Mouse (Mus musculus): ENCODE data around the gene Relch.
"Not testable (repeated sequence)": the region's sequence is repeated elsewhere in the genome, so short reads cannot be mapped to it uniquely, and the experiment has no call there.

The Relch gene

DNA sequence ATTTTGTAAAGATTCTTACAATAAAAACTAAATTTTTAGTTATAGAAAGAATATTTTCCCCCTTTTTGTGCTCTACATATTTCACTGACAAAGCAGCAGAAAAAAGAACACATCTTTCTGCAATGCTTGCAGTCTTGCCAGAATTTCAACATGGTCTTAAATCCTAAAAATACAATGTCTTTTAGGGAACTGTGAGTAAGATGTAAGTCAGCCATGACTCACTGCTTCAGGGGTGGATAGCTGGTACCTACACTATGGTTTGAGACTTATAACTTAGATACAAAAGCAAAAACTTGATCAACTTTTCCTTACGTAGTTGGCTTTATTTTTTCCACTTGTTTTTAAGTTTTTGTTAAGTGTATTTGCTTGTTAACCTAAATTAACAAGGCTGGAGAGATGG is 78.8 kb downstream of the Relch start:
- in situ Hi-C loops (cut with MboI), result no loop called here

DNA sequence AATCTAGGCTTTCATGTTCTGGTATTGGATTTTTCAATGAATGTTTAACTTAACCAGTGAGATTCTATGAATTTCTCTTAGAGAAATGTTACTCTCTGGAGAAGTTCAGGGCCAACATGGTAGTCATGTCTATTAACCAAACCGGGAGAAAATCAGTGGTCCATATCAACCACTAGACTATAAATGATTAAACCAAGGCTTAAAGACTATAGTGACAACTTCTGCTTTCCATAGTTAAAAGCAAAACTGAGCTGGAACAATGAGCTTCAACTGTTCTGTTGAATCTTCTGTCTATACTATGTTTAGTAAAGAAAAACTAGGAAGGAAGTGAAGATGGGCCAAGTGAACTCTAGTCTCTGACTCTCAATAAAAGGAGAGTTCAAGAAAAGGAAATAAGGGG is 82.8 kb downstream of the Relch start:
- in situ Hi-C loops (cut with MboI), result no loop called here

DNA sequence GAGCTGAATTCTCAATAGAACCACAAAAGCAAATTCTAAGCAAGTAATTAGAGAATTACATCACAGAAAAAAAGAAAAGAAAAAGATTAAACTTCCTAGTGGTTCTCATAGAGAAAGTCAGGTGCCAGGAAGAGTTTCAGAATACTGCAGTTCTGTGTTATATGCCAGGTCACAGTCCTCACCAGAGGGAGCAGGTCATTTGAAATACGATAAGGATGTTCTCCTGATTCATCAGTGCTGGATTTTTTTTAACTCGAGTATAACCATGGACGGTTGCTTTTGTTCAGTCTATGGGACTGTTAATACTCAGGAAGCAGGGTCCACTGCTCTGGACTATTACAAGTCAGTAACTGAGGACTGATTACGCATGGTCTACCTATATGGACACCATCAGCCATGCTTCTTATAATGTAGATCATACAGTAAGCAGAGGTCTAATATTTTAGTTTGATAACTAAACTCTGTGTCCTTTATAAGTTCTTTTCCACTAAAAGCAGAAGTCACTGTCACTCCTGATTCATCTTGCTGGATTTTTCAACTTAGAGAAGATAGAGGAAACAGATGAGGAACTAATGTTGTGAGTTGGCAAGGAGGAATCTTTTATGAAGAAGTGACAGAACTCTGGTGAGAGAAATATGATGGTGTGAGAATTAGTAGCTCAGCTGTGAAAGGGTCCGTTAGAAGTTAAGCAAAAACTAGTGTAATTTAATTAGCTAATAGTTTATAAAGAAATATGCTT is 83.4 kb downstream of the Relch start:
- in situ Hi-C loops (cut with MboI), result no loop called here

DNA sequence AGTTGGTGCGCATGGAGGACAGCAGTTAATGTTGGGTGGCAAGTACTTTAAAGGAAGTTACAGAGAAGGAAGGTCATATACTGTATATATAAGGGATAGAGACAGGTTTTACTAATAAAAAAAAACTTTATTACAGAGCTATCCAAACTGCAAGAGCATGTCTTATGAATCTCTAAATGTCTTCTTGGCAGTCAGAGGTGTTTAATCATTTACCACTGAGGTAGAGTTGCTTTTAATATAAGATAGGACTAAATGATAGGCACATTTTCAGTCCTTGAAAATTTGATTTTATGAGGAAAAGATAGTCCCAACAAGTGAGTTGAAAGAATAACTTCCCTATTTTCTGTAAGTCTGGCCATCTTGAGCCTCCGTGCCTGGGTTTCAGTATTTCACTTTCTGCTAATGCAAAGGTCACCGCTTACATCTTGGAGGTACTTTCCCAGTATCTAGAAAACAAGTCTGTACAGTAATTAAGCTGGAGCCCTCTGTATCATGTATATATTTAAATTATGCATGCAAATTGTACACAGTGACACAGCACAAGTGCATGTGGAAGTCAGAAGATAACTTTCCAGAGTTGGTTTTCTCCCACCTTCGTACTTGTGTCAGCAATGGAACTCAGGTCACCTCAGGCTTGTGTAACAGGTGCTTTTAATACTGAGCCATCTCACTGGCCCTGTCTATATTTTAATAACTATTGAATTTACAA is 84.6 kb downstream of the Relch start:
- in situ Hi-C loops (cut with MboI), result no loop called here

DNA sequence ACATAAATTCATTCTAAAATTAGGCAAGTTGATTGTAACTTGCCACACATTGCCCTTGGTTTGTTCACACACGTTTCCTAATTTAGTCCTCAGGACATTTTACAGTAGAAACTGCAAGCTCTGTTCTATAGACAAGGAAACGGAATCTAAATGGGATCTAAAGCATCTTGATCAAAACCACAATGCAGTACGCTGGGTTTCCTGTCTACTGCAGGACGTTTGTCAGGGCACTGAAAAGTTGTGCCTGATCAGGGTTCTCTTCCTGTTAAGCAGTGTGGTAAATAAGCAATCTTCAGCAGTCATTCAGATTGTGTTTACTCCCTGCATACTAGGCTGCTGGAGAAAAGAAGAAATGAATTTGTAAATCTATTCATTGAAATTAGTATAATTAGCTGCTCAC is 88.5 kb downstream of the Relch start:
- in situ Hi-C loops (cut with MboI), result no loop called here

DNA sequence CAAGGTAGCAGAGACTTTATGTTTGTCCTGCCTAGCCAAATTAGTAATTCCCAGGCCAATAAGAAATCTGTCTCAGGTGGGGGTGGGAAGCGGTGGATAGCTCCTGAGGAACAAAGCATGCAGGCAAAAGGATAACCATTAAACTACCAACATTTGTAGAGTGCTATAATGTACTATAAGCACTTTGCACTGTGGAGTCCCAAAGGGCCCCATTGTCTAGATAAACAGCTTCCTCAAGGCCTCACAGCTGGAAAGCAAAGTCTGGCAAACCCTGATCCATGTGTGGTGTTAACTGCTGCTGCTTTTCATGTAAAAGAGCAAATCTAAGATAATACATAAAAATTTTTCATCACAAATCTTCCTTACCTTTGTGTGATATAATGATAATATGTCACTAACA is 89.3 kb downstream of the Relch start:
- in situ Hi-C loops (cut with MboI), result no loop called here

DNA sequence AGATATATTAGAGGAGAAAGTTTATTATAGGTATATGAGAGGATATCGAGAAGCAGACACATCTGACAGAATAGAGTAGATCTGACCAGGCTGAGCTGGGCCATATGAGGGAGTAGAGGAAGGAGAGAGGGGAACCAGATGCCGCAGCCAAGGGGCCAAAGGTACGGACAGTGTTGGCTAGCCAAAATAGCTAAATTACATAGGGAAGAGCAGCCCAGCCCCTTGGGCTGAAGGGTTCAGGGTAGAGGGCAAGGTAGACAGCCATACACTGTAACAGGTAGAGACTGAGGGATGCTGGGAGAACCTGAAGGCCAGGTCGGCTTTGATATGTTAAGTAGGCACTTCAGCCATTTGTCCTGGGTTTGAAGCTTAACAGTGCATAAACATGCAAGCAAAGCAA is 95.1 kb downstream of the Relch start:
- in situ Hi-C loops (cut with MboI), result no loop called here

DNA sequence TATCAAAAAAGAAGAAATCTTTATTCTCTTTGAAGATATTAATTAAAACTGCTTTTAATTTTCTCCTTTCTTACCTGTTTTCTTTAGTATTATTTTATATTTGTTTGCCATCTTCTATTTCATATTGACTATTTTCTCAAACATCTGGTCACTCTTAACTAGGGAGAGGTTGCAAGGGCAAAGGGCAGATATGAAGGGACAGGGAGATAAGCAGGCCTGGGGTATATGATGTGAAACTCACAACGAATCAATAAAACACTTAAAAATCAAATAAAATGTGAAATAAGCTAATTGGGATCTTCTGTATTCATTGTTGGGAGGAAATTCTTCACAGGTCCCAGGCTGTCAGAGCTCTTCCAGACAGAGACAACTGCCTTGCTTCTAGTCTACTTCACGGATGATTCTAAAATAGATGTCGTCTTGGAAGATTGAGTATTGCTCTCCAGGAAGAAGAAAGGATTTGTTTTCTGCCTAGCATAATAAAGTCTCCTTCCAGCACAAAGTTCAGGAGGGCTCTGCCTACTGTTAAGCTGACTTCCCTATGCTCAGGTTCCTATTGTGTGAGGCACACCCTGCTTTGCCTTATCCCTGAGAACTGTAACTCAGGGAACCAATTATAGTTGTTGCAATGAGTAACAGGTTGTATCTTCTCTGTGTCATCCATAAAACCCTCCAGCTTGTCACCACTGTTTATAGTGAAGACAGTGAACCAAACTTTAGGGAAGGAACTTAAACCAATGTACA is 95.9 kb downstream of the Relch start:
- in situ Hi-C loops (cut with MboI), result no loop called here

DNA sequence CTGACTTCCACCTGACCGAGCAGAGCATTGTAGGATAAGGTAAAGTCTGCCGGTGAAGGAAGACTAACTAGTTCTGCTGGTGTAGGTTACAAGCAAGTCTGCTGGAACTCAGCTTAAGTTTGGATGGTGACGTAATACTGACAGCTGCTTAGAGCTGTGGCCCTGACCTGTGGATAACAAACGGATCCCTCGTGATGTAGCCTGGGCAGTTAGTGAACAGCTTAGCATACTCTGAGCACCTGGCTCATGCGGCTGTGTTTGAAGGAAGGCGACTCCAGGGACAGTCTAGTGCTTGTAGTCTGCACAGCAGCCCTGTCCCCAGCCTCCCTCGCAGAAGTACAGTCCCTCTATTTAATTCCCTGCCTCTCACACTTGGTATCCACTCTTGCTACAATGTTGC is 101.9 kb downstream of the Relch start:
- in situ Hi-C loops (cut with MboI), result no loop called here

DNA sequence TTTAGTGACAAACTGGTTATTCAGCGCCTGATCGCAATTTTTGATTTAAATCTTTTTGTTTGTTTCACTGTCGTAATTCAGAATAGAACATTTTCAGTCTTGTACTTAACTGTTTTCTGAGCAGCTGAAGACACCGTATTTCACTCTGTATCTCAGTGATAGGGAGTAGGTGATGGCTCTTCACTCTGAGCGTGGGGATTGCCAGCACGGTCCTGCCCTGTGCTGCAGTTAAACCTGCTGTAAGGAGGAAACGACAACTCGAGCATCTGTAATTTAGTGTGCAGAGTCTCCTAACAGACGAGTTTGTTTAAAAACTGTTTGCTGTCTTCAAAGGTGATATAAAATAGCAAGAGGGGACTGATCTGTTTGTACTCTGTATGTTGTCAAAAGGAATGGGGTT is 102.4 kb downstream of the Relch start:
- in situ Hi-C loops (cut with MboI), result not testable (repeated sequence)

DNA sequence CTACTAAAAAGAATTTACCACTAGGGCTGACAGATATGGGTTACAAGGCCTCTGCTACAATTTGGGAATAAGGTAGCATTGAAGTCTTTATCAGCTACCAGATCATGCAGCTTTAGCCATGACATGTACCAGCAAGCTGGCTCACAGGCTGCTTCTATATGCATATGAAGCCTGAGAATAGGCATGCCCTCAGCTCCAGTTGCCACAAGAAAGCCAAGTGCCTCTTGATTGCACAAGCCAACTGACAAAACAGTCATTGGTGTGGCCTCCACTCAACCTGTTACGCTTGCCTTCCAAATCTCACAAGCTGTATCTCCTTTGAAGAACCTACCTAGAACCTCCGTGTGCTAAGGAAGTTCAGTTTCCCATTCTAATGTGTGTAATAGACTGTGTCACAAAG is 104.7 kb downstream of the Relch start:
- in situ Hi-C loops (cut with MboI), result no loop called here

DNA sequence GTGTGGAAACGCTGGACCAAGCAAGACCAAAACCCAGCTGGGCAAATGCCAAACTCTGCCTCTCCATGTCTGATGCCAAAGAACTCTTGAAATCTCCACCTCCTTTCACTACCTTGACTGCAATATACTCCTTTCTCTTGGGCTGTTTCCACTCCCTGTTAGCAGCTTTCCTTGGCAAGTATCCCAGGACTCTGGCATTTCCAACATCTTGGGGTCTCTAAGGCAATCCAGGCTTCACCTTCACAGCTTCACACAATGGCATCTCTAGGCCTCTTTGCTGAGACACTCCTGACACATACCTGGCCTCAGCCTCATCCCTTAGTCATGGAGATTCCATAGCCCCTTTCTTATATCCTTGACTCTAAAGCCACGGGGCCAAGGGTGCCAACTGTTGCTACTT is 107.0 kb downstream of the Relch start:
- in situ Hi-C loops (cut with MboI), result no loop called here

DNA sequence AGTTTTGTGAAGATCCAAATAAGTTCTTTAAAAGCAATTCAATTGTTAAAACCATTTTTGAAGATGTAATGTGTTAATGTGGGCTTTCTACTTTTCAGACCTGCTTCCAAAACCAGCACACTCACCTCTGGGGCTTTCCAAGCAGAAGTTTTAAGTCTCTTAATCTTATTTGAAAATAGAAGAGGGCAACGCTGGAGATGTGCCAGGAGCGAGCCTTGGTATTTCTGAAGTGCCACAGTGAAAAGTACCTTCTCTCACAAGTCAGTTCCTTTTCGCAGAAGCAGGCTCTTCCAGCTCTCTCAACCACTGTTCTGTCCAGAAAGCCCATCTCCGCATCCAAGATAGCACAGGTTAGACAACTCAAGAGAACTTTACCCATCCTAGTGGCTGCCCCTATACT is 112.8 kb downstream of the Relch start:
- in situ Hi-C loops (cut with MboI), result no loop called here

DNA sequence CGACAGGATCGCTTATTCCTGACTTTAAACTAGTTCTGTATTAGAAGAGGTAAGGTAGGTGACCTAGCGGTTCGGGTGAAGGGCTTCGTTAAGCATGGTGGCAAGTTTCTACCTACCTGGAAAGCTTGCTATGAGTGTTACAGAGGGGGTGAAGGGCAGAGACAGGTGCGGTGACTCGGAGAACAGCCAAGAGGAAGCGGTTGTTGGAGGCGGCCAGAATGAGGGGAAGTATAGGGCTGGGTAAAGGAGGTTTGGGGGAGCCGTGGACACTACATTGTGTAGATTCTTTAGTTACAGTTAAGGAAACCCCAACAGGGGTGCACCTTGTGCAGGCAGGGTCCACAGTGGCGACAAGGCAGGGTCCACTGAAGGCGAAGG is 116.4 kb downstream of the Relch start:
- in situ Hi-C loops (cut with MboI), result no loop called here

DNA sequence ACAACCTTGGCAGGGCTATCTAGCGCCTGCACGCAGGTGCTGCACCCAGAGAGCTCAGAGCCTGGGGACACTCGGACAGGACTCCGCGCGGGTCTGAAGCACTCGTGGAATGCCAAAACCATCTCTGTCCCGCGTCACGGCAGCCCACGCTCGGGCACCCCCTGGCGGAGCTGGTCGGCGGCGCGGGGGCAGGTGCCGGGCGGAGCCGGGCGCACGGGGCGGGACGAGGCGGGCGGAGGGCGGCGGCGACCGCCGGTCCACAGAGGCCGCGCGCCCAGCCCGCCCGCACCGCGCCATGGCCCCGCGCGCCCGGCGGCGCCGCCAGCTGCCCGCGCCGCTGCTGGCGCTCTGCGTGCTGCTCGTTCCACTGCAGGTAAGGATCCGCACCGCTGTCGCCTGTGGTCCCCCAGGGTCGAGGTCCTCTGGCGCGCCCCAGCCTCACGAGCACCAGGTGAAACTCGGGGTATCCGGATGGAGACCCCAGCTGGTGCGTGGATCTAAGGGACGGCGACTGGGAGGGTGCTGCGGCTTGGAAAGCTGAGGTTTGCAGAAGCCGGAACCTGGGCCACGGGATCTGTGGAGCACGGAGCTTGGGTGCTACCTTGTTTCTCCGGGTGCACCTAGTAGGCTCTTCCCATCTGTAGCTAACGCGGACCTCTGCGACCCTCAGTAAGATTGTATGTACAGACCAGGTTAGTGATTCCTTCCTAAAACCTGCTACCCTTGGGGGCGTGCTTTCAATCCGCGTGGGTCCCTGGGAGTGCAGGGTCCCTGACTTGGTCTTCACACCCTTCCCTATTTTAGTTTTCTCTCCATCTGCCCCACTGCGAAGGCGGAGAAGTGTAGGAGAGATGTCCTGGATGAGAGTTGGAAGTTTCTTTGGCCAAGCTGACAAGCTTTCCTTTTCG is 117.0 kb downstream of the Relch start, which contains the start of gene Tnfrsf11a:
TSS of gene Tnfrsf11a (plus strand) at position 262 of the 908 bp plus-strand sequence.
- in situ Hi-C loops (cut with MboI), result no loop called here

DNA sequence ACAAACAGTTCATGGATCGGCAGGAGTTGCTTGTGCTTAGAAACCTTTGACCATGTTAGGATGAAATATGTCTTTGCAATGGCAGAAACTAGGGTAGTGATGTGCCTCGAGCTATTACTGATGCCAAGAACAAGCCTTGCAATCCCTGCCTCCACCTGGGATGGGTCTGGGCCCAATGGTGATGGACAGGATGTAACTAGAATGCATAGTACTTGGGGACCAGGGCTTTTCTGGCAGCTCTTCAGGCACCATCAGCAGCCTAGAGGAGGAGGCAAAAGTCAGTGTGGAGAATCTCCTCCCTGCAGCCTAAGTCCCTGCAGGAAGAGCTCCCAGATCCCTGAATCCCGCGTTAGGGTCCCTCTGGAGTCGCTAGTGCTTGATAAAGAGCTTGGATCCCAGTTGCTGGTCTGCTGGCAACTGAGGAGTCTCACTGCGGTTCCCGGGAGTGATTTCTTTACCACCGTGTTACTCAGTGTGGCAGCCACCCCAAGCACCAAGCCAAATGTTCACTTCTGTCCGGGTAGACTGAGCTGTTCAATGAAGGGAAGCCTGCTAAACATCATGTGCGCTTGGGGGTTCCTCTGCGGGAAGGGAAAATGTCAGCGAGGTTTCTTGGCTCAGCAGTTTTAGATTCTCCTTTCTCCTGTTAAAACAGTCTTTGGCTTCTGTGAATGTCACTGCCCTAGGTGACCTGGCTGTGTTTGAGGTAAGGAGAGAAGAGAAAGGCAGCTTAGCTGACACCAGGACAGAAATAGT is 117.9 kb downstream of the Relch start:
- in situ Hi-C loops (cut with MboI), result no loop called here

DNA sequence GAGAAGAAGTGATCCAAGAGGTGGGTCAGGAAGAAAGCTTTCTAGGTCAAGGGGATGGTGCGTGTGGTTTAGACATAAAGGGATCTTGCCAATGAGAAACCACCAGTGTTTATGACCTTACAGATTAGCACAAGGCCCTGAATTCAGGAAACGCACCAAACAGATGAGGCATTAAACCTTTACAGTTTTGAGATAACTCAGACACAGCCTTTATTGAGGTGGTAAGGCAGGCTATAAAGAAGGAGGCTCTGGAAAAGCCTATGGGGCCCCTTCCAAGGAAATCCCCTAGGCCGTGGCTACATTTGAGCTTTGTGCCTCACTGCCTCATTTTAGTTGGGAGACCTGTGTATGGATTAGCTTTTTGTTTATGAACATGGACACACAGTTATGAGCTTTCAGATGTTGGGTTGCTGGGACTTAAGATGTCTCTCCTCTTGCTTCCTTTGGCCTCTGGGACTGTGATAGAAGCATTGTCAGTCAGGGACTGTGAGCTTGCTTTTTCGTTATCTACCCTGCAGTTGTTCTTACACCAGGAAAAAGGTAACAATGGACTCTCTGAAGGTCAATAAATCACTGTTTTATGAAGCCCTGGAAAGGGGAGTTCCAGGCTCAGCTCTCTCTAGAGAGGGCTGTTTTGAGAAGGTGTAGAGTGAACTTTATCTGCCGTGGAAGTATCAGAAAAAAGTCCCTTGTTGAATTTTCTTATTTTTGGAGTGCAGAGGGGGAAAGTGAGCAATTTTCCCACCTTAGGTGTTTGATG is 120.8 kb downstream of the Relch start:
- in situ Hi-C loops (cut with MboI), result no loop called here

DNA sequence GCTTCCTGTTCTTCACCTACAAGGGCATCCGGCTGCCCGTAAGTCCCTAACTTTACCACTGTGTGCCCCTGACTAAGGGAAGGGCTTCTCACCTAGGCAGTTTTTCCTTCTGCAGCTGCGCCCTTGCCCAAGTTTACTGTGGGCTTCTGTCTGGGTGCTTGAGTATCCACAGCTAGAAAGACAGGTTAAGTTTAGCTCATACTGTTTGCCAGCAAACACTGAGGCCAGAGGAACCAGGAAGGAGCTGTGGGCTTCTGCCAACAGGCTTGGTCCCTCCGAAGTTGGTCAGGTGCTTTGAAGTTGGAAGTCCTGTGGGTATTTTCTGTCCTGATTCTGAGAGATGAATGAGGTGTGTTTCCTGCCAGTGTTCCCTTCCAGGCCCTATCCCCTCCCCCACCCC is 121.5 kb downstream of the Relch start:
- in situ Hi-C loops (cut with MboI), result no loop called here

DNA sequence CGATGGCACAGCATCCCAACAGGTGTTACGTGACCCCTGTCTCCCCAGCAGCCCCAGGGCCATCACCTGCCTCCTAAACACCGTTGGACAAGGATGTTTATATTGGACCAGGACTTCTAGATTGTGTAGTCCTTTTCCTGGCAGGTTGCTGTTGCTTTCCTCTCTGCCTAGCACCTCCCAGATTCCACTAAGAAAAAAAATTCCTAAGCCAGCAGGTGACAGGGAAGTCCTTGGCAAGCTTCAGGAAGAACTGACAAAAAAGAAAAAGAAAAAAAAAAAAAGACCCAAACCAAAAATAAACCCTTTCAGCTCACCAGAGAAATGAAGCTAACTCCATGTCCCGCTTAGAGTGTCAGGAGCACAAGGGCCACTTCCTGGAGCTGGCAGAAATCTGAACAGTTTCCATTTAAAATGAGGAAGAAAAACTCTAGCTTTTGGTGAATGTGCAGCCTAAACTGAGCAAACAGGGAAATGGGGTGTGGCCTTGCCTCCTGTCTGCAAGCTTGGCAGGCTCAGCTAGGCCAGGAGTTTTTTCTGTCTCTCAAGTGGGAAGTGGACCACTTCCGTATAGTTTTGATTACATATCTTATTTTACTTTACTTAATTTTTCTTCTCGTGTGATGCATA is 123.2 kb downstream of the Relch start:
- in situ Hi-C loops (cut with MboI), result no loop called here

DNA sequence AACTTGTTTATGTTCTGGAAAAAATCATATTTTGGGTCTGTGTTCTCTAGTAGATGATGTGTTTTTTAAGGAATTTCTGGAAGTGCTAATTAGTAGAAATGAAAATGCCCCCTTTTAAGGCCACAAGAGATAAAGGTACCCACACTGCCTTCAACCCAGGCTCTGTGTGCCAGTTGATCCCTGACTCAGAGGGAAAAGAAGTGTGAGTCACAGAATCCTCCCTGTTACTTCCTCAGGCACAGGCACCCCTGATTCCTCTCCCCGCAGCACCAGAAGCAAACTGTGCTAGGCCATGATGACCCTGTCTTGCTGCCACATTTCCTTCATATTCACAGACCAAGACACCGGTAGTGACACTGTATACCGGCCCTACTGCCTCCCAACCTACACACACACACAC is 126.4 kb downstream of the Relch start:
- in situ Hi-C loops (cut with MboI), result no loop called here

Data from mature B cell (primary cell).